Mouse (Mus musculus): ENCODE measurements around the gene Pmis2.

Gene Pmis2

GRCm38 (mm10) chr7:30671480-30671879, at the start of gene Pmis2:
Gene Pmis2, minus strand, starts transcription at chr7:30671605.
- DNase-seq, result no peak

GRCm38 (mm10) chr7:30719669-30720068, 48.3 kb upstream of the Pmis2 start:
- no peak for DNase-seq

GRCm38 (mm10) chr7:30717716-30718046, 46.3 kb upstream of the Pmis2 start:
- DNase-seq, result no peak

GRCm38 (mm10) chr7:30717006-30717715, 45.8 kb upstream of the Pmis2 start:
- peak; percentile 73 for DNase-seq

- DNase-seq, result no peak
Measured at GRCm38 (mm10) chr7:30711942-30712341, 40.5 kb upstream of the Pmis2 start, which contains the start of gene Atp4a. Gene Atp4a, plus strand, starts transcription at chr7:30712209.

- no peak for DNase-seq
Measured at GRCm38 (mm10) chr7:30707441-30707840, 36.0 kb upstream of the Pmis2 start.

- DNase-seq, result no peak
Measured at GRCm38 (mm10) chr7:30706214-30706882, 34.9 kb upstream of the Pmis2 start.

- DNase-seq, result no peak
Measured at GRCm38 (mm10) chr7:30698589-30698988, 27.2 kb upstream of the Pmis2 start, which contains the start of gene 2200002J24Rik. Gene 2200002J24Rik, plus strand, starts transcription at chr7:30698926.

GRCm38 (mm10) chr7:30698101-30698500, 26.7 kb upstream of the Pmis2 start:
- no peak for DNase-seq

- no peak for DNase-seq
Measured at GRCm38 (mm10) chr7:30688325-30688724, 16.9 kb upstream of the Pmis2 start.

- DNase-seq, result no peak
Measured at GRCm38 (mm10) chr7:30683425-30683824, 12.0 kb upstream of the Pmis2 start.

- no peak for DNase-seq
Measured at GRCm38 (mm10) chr7:30681897-30682296, 10.5 kb upstream of the Pmis2 start.

- peak; percentile 52 for DNase-seq
Measured at GRCm38 (mm10) chr7:30678263-30678975, 7.0 kb upstream of the Pmis2 start.

- no peak for DNase-seq
Measured at GRCm38 (mm10) chr7:30669229-30669628, 2.2 kb downstream of the Pmis2 start.

GRCm38 (mm10) chr7:30665321-30665720, 6.1 kb downstream of the Pmis2 start:
- DNase-seq, result no peak

GRCm38 (mm10) chr7:30664529-30665200, 6.7 kb downstream of the Pmis2 start, which contains the start of gene Haus5:
Gene Haus5, minus strand, starts transcription at chr7:30664994.
- peak; percentile 95 for DNase-seq

GRCm38 (mm10) chr7:30649591-30650540, 21.5 kb downstream of the Pmis2 start, which contains the start of gene Rbm42:
Gene Rbm42, minus strand, starts transcription at chr7:30650317.
- peak; percentile 99 for DNase-seq

- DNase-seq, result no peak
Measured at GRCm38 (mm10) chr7:30639083-30639482, 32.3 kb downstream of the Pmis2 start.

GRCm38 (mm10) chr7:30636395-30636794, 35.0 kb downstream of the Pmis2 start:
- DNase-seq, result no peak

- no peak for DNase-seq
Measured at GRCm38 (mm10) chr7:30635752-30636151, 35.7 kb downstream of the Pmis2 start, which contains the start of gene Etv2. Gene Etv2, minus strand, starts transcription at chr7:30635852.

GRCm38 (mm10) chr7:30634621-30635020, 36.8 kb downstream of the Pmis2 start:
- peak; percentile 70 for DNase-seq

Data from kidney, postnatal 10 days (tissue).